Mouse (Mus musculus) limb, embryonic 14.5 days (tissue): ENCODE data around the gene Itk. TPM values are rescaled to one million over a fixed set of nuclear protein-coding genes. Genes with fewer than 3 reads are reported as not detected.
"Not testable (repeated sequence)": the region's sequence is repeated elsewhere in the genome, so short reads cannot be mapped to it uniquely, and the experiment has no call there.

Experiments
- ATAC-seq: fragments of 200-750 bp; cut with Nextera tagmentation; 2 replicates; pipeline ENCODE4 v1.8.0; 2017; ENCODE audit warnings: low read depth, moderate number of reproducible peaks, moderate TSS enrichment; ENCODE audit not compliant: low FRiP score
- DNase-seq: peaks from one replicate; pipeline ENCODE4 v3.0.0-alpha.2; 2015; ENCODE audit warnings: low spot score
- H3K27ac ChIP-seq: fragments of 300-500 bp; sonication (generic); replicated peaks from 2 replicates; pipeline ENCODE4 v1.5.1; 2014; ENCODE audit warnings: low read depth, mild to moderate bottlenecking, low read length, moderate library complexity, mixed read lengths
- H3K27me3 ChIP-seq: fragments of 300-500 bp; sonication (generic); 2 replicates; pipeline ENCODE4 v1.6.1; 2014; ENCODE audit warnings: low read length, mixed read lengths; ENCODE audit not compliant: control insufficient read depth, insufficient read depth
- H3K36me3 ChIP-seq: fragments of 300-500 bp; sonication (generic); 2 replicates; pipeline ENCODE4 v1.6.1; 2014; ENCODE audit warnings: mild to moderate bottlenecking, low read length, moderate library complexity, mixed read lengths; ENCODE audit not compliant: control insufficient read depth, insufficient read depth
- H3K4me1 ChIP-seq: fragments of 300-500 bp; sonication (generic); 2 replicates; pipeline ENCODE4 v1.6.1; 2014; ENCODE audit warnings: antibody characterized with exemption, low read length, mixed read lengths; ENCODE audit not compliant: control insufficient read depth, insufficient read depth
- H3K4me2 ChIP-seq: fragments of 300-500 bp; sonication (generic); replicated peaks from 2 replicates; pipeline ENCODE4 v1.6.1; 2014; ENCODE audit warnings: low read depth, mild to moderate bottlenecking, low read length, moderate library complexity; ENCODE audit not compliant: severe bottlenecking
- H3K4me3 ChIP-seq: fragments of 300-500 bp; sonication (generic); replicated peaks from 2 replicates; pipeline ENCODE4 v1.5.1; 2014; ENCODE audit warnings: low read length
- H3K9ac ChIP-seq: fragments of 300-500 bp; sonication (generic); 2 replicates; pipeline ENCODE4 v1.6.1; 2014; ENCODE audit warnings: mild to moderate bottlenecking, low read depth, low read length, moderate library complexity; ENCODE audit not compliant: severe bottlenecking
- H3K9me3 ChIP-seq: fragments of 300-500 bp; sonication (generic); 2 replicates; pipeline ENCODE4 v1.6.1; 2016; ENCODE audit warnings: low read length; ENCODE audit not compliant: control insufficient read depth
- POLR2A ChIP-seq: fragments of 200-500 bp; IDR thresholded peaks from 2 replicates; pipeline ENCODE4 v1.8.0; 2012; ENCODE audit warnings: inconsistent platforms, mild to moderate bottlenecking, moderate library complexity, borderline replicate concordance; ENCODE audit not compliant: insufficient read depth, insufficient read length; ENCODE audit errors: extremely low read depth
- WGBS: fragments of 180-500 bp; shearing (Covaris S2); extraction: QIAGEN DNeasy Blood & Tissue Kit; methylation state at CpG from one replicate; pipeline ENCODE4 v1.1.7; 2014; 5-methylcytosine and 5-hydroxymethylcytosine counted together
- polyA plus RNA-seq, 2 experiments: library from polyadenylated mRNA; depleted of rRNA in 1 of 2; stranded (reverse) in 1 of 2; unstranded in 1 of 2; fragments of >200 nt; fragmentation: Nextera tagmentation in 1 of 2; extraction: Ambion mirVana in 1 of 2; gene quantifications; 2 replicates each; pipeline versions ENCODE4 v1.2.1 to v1.2.3; 2012 to 2014

The Itk gene
- polyA plus RNA-seq, 2 experiments, result 0.14 to 0.28 TPM

- no peak for TF ChIP-seq POLR2A
- Histone ChIP-seq H3K27ac (no peak overlapping the region), H3K4me2 (no peak overlapping the region), H3K4me1 (no peaks in the 10 kb centered on the region), H3K9ac (no peak overlapping the region), H3K27me3 (no peaks in the 10 kb centered on the region), H3K4me3 (no peak overlapping the region), H3K9me3 (no peaks in the 10 kb centered on the region), H3K36me3 (no peaks in the 10 kb centered on the region)
- DNase-seq, result no peak
- no peak for ATAC-seq
- WGBS, result 88% methylated on average over 2 of the region's 2 CpGs
Observed at GRCm38 (mm10) chr11:46430123-46430522, 40.8 kb upstream of the Itk start.

GRCm38 (mm10) chr11:46428131-46428530 lies 38.8 kb upstream of the Itk start:
- not testable (repeated sequence) for H3K9me3 ChIP-seq, H3K4me2 ChIP-seq, H3K4me1 ChIP-seq, H3K4me3 ChIP-seq, DNase-seq, H3K27me3 ChIP-seq, H3K9ac ChIP-seq, ATAC-seq, H3K27ac ChIP-seq, H3K36me3 ChIP-seq
- WGBS, result 42% methylated on average over 4 of the region's 4 CpGs

GRCm38 (mm10) chr11:46421086-46421888 lies 32.0 kb upstream of the Itk start:
- Histone ChIP-seq H3K4me2 (no peak overlapping the region), H3K4me3 (no peak overlapping the region), H3K4me1 (peaks cover 4% of the 10 kb centered on the region; the same call in 1 of the 2 replicates), H3K36me3 (no peaks in the 10 kb centered on the region), H3K9me3 (no peaks in the 10 kb centered on the region), H3K27ac (no peak overlapping the region), H3K27me3 (no peaks in the 10 kb centered on the region), H3K9ac (no peak overlapping the region)
- no peak for TF ChIP-seq POLR2A
- DNase-seq (no peak), ATAC-seq (no peak)
- WGBS, result 74% methylated on average over 8 of the region's 8 CpGs

- Histone ChIP-seq H3K4me1 (peaks cover 4% of the 10 kb centered on the region; the same call in 1 of the 2 replicates), H3K9ac (no peak overlapping the region), H3K27me3 (no peaks in the 10 kb centered on the region), H3K4me2 (no peak overlapping the region), H3K36me3 (no peaks in the 10 kb centered on the region), H3K27ac (no peak overlapping the region), H3K9me3 (no peaks in the 10 kb centered on the region), H3K4me3 (no peak overlapping the region)
- no peak for TF ChIP-seq POLR2A
- DNase-seq (peak; percentile 57), ATAC-seq (peak; percentile 60; the same call in 1 of the 2 replicates)
- WGBS, result 30% methylated on average over 5 of the region's 5 CpGs
Observed at GRCm38 (mm10) chr11:46418860-46419259, 29.5 kb upstream of the Itk start.

- WGBS, result 6% methylated on average over 1 of the region's 1 CpGs
- TF ChIP-seq POLR2A, result no peak
- Histone ChIP-seq H3K4me1 (peaks cover 4% of the 10 kb centered on the region; the same call in 1 of the 2 replicates), H3K9ac (no peak overlapping the region), H3K4me2 (no peak overlapping the region), H3K27ac (no peak overlapping the region), H3K27me3 (no peaks in the 10 kb centered on the region), H3K36me3 (no peaks in the 10 kb centered on the region), H3K4me3 (no peak overlapping the region), H3K9me3 (no peaks in the 10 kb centered on the region)
- peak; percentile 70 for DNase-seq
- peak; percentile 91 for ATAC-seq
Observed at GRCm38 (mm10) chr11:46418438-46418837, 29.1 kb upstream of the Itk start.
